Mouse (Mus musculus) layer of hippocampus, postnatal 36 days (tissue): ENCODE measurements around the gene Slc22a14. TPM values are rescaled to one million over a fixed set of nuclear protein-coding genes. Genes with fewer than 3 reads are reported as not detected.
"Not testable (repeated sequence)": the region's sequence is repeated elsewhere in the genome, so short reads cannot be mapped to it uniquely, and the experiment has no call there.

ENCODE experiments used
- DNase-seq, 2 experiments: peaks; one replicate each; pipeline ENCODE4 v3.0.0; 2022
- total RNA-seq, 2 experiments: library from RNA; stranded (reverse); gene quantifications; 2 replicates each; pipeline ENCODE4 v1.2.3; 2021

The Slc22a14 gene
- total RNA-seq, 2 experiments from 2014 or later = not detected

GRCm38 (mm10) chr9:119260825-119261224, 104.5 kb downstream of the Slc22a14 start:
- DNase-seq = no peak

- DNase-seq = no peak
Observed at GRCm38 (mm10) chr9:119258785-119259184, 106.6 kb downstream of the Slc22a14 start.

- DNase-seq = no peak
Observed at GRCm38 (mm10) chr9:119258128-119258527, 107.2 kb downstream of the Slc22a14 start.

GRCm38 (mm10) chr9:119256161-119256560, 109.2 kb downstream of the Slc22a14 start:
- no peak for DNase-seq

- DNase-seq = no peak
Observed at GRCm38 (mm10) chr9:119255096-119255495, 110.3 kb downstream of the Slc22a14 start.

DNA sequence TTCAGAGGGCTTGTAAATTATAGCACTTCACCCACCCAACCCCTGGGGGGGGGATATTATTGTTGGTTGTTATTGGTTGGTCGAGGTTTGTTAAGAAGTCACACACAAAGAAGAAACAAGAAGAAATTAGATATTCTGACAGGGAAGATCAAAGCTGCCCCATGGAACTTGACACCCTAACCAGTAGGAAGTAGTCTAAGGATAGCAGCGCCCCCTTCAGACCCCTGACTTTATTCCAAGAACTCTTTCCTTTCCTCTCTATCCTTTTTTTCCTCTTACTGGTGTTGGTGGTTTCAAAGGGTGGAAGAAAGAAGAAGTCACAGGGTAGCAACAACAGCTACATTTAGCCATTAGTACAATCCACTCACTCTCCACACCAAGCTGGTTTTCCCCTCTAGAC, 111.2 kb downstream of the Slc22a14 start:
- DNase-seq = no peak

GRCm38 (mm10) chr9:119247996-119248395, 117.4 kb downstream of the Slc22a14 start:
- DNase-seq = no peak

DNA sequence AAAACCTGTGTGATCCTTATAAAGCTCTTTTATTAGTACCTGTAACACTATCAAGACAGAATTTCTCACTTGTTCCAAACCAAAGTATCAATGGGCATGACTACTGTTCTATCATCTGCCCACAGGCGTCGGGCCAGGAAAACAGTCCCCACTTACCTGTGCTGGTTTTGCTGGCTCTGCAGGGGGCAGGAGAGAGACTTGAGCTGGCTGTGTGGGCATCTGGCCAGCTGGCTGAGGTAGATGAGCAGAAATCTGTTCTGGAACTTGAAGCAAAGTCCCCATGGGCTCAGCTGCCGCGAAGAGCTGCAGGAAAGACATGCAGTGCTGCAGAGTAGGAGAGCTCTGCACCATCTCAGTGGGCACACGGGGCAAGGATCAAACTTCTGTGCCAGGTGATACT, 118.5 kb downstream of the Slc22a14 start:
- no peak for DNase-seq

DNA sequence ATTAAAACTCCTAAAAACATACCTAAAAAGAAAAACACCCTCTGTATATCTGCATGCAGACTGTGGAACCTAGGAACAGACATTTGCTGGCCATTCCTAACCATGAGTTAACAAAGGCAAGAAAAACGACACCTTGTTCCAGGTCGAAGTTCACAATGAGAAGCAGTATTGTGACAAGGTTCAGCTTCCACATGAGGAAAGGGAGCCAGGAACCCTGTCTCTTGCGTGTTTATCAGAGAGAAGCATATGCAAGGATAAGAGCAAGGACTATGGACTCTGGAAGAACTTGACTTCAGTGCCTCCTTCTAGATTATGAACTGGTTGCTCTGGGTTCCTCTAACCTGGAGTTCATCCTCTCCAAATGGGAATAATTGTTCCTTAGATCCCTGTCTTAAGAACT, 121.4 kb downstream of the Slc22a14 start:
- DNase-seq = no peak

DNA sequence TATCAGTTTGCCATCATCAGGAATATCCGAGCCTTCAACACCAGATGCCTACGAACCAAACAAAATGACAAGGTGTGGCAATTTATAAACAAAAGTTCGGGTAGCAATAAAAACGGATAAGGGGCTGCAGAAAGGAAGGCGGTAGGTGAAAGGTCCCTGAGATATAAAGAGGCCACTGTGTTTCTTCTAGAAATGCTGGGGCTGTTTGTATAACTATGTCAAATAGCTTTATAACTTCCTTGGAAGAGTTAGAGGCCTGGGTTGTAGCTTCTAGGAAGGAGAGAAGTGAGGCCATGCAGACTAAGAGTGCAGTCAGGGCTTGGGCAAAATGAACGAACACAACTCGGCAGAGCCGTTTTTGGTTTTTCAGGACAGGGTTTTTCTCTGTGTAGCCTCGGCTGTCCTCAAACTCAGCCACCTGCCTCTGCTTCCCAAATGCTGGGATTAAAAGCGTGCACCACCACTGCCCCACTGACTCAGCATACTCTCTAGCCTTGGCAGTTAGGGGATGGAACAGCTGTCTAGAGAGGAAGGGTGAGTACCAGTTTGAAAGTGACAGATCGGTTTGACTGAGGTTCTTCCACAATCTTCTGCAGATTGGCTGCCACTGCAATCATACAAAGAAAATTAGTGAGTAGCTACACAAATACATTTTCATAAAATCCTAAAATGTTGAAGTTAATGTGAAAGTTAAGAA, 124.0 kb downstream of the Slc22a14 start:
- DNase-seq = no peak

DNA sequence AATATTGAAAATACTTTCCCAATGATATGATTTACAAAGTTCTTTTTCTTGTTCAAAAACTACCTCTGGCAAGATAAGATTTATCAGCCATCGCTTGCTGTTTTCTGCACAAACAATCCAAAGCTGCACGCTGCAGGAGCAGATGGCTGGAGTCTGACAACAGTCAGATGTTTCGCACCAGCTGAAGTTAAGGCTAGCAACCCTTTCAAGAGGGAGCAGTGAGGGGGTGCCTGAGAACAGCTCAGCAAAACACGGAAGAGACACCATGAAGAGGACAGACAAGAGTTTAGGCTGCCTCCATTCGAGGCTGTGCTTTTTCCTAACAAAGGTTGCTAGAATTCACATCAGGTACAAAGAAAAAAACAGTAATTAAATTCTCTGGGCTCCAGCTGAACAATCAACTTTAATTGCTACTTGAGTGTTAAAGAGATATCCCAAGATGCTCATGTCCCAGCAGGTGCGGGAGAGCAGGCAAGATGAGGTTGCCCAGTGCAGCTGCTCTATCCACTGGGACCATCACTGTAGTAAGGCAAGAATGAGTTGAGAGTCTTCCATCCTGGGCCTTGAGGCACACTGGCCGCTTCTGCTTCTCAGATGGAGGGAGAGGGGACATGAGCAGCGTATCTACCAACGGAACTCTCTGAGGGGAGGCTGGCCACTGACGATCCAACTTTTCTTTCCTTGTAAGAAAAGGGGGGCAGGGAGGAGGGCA, 124.9 kb downstream of the Slc22a14 start:
- DNase-seq = peak; percentile 10 to 37

DNA sequence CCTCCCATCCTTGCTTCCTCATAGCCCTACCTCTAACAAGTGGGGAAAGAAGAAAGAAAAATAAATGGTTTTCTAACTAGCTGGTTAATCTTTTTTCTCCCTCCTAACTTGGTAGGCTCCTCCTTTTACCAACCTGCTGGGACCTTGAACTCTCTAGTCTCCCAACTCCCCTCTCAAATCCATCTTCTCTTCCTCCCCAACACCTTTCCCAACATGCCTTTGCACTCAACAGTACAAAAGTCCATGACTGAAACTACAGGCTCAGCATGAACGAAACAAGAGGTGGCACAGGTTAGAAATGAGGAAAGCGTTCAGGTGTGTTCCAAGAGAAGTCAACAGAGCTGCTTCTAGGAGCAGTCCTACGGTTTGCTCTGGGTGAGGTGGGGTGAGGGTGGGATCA, 126.1 kb downstream of the Slc22a14 start:
- DNase-seq = no peak

- no peak for DNase-seq
Observed at GRCm38 (mm10) chr9:119238796-119239195, 126.6 kb downstream of the Slc22a14 start.

DNA sequence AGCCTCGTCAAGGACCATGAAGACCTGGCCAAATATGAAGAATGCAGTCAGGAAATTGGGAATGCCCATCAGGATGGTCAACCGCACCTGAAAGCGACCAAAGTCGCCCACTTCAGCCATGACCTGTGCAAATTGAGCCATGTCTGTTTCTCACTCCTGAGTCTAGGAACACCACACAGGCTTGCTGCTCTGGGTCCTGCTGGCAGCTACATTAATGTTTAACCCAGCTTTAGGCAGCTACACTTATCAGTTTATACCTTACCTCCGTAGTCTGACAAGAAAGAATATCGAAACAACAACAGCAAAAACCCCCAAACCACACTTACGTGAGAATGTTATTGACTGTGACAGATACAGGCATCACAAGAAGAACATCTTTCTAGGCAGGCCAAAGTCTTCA, 133.8 kb downstream of the Slc22a14 start:
- no peak for DNase-seq

- DNase-seq = no peak
Observed at GRCm38 (mm10) chr9:119230829-119231228, 134.5 kb downstream of the Slc22a14 start.

GRCm38 (mm10) chr9:119220249-119220648, 145.1 kb downstream of the Slc22a14 start:
- DNase-seq = no peak

- no peak for DNase-seq
Observed at GRCm38 (mm10) chr9:119219667-119220066, 145.7 kb downstream of the Slc22a14 start.

- not testable (repeated sequence) for DNase-seq
Observed at GRCm38 (mm10) chr9:119215341-119215740, 150.0 kb downstream of the Slc22a14 start.

DNA sequence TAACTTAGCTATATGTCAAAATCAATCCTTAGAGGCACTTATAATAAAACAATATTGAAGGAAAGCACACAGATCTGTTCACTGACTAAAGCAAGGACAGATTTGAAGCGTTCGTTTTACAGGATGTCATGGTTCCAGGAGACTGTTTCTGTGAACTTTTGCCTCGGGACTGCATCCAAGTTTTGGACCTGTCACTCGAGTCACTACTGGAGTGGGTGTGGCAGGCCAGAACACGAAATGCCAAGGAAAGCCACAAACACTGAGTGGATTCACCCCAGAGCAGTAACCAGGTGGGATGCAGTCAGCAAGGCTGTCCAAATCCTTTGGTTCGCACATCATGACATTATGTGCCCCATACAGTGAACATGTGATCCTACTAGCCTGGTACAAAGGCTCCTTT, 150.8 kb downstream of the Slc22a14 start:
- no peak for DNase-seq

DNA sequence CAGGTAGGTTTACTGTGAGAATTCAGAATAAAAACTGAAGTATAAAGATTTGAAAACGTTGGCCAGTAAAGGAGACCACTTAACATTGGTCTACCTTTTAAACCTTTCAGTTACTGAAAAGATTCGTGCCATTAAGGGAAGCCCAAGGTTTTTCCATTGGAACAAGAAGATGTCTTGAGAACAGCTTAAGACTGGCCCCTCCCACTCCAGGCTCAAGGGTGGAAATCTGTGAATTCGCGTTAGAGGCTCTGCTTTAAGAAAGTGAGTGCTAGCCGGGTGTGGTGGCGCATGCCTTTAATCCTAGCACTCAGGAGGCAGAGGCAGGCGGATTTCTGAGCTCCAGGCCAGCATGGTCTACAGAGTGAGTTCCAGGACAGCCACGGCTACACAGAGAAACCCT, 152.4 kb downstream of the Slc22a14 start:
- DNase-seq = no peak

DNA sequence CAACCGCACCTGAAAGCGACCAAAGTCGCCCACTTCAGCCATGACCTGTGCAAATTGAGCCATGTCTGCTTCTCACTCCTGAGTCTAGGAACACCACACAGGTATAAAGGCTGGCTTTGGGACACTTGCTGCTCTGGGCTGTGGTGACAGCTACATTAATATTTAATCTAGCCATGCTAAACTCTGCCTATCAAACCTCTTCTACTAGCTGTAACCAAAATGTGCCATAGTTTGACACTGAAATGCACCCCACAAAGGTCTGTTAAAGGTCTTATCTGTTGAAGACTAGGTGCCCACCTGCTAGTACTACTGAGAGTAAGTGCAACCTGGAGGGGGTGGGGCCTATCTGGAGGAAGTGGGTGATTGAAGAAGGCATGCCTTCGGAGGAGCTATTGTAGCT, 156.4 kb downstream of the Slc22a14 start, which contains the start of gene Slc22a13:
Gene Slc22a13, minus strand, starts transcription at position 101 of the 400 bp plus-strand sequence.
- DNase-seq = no peak

GRCm38 (mm10) chr9:119207113-119207512, 158.2 kb downstream of the Slc22a14 start:
- DNase-seq = no peak

GRCm38 (mm10) chr9:119206666-119207065, 158.7 kb downstream of the Slc22a14 start:
- no peak for DNase-seq

- DNase-seq = no peak
Observed at GRCm38 (mm10) chr9:119205756-119206155, 159.6 kb downstream of the Slc22a14 start.
